Mouse (Mus musculus) layer of hippocampus, postnatal 36 days (tissue): ENCODE results near the gene Olfr1100. TPM values are rescaled to one million over a fixed set of nuclear protein-coding genes. Genes with fewer than 3 reads are reported as not detected.

Experiments used
- DNase-seq, 2 experiments: peaks; one replicate each; pipeline ENCODE4 v3.0.0; 2022
- total RNA-seq, 2 experiments: library from RNA; stranded (reverse); gene quantifications; 2 replicates each; pipeline ENCODE4 v1.2.3; 2021

The Olfr1100 gene
- not detected for total RNA-seq

DNA sequence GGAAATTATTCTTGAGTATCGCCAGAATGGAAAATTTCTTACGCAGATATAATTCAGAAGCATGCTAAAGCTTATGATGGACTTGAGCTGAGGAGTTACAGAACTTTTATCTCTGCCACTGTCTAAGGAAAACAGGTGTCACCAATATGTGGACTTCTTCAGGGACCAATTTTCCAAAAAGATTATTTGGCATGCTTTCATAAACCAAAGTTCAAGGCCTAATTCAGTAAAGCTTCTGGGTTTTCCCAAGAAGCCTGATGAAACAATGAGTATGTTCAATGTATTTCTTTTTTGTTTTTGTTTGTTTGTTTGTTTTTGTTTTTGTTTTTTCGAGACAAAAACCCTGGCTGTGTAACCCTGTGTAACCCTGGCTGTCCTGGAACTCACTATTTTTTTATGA is at the start of gene Olfr1100:
TSS of gene Olfr1100 (minus strand) at position 101 of the 400 bp plus-strand sequence.
- no peak for DNase-seq

DNA sequence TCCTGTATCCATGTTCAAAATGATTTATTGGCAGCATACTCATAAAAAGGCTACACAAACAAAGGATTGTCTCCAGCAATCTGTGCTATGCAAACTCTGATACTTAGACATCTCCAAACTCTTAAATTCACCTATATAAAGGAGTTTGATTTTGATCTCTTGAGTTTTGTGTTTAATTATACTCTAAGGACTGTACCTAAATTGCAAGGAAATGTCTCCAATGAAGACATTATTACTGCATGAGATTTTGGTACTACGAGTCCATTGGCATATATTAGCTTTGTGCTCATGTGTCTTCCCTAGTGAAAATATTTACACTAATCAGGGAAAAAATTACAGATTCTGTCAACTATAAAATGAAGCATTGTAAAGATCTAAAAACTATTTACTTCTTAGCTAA is 47.2 kb upstream of the Olfr1100 start, which contains the start of gene Olfr1104:
TSS of gene Olfr1104 (minus strand) at position 101 of the 400 bp plus-strand sequence.
- DNase-seq, result no peak

DNA sequence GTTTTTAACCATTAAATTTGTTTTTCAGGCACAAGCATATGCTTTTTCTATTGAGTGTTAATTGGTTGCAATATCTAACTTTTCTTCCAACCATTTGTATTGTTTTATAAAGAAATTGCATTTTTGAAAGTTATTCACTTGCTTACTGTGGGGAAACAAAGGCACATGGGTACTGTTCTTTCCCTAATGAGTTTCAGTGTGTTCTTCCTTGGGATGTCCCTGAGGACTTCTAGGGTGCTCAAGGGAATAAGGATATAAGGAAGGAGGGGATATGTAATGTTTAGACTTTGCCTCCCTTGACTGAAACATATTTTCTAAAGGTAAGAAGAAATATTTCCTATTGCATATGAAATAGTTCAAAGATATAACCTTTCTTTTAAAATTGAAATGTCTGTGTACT is 18.3 kb upstream of the Olfr1100 start, which contains the start of gene Olfr1102:
TSS of gene Olfr1102 (plus strand) at position 301 of the 400 bp plus-strand sequence.
- no peak for DNase-seq

DNA sequence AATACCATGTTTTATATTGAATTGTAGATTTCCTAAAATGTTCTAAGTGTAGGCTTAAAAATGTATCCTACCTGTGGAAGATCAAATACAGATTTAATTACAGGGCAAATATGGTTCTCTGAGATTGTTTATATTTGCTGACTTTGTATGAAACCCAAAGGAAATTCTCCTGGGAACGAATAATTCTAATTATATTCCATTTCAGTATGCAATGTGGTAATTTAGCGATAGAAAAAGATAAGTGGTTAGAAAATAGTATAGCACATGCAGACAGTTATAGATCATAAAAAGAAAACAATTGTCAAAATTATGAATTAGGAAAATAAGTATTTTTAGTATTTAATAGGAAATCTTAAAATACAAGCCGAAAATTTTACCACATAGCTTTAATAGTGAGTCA is 11.4 kb upstream of the Olfr1100 start, which contains the start of gene Olfr1101:
TSS of gene Olfr1101 (minus strand) at position 101 of the 400 bp plus-strand sequence.
- no peak for DNase-seq

DNA sequence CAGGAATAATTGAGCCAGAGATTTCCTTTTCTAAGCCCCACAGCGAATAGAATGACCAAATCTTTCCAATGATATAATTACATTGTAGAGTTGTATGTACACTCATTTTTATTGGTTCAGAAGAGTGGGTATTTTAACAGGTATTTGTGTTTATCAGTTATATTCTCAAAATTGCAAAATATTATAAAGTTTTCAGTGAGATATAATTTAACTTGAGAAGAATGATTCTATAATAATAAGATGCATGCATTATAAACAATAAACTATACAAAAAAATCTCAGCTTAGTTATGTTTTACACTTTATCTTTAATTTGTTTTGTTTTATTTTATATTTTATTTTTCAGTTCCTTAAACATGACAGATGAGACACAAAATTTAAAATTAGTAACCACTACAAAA is 19.2 kb downstream of the Olfr1100 start, which contains the start of gene Olfr1099:
TSS of gene Olfr1099 (minus strand) at position 101 of the 400 bp plus-strand sequence.
- DNase-seq, result no peak

DNA sequence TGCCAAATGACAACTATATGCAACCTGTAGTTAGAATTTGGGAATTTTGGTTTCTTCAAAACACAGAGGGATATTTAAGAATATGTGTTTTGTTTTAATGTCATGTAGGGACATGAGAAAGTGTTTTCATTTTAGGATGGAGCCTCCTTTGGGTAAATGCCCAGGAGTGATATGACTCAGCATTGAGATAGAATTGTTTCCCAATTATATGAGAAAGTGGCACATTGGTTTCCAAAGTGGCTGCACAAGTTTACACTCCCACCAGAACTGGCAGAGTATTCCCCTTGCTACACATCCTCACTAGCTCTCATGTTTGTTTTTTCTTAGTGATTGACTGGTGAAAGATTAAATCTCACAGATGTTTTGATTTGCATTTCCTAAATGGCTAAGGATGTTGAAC is 53.2 kb downstream of the Olfr1100 start:
- DNase-seq, result no peak

Other genes with a start within 250 kb of the Olfr1100 start
- gene Olfr1089, start 246.3 kb downstream of the Olfr1100 start, total RNA-seq, result not detected
- not detected for gene Olfr1090, start 221.0 kb downstream of the Olfr1100 start, total RNA-seq
- gene Olfr1093, start 197.5 kb downstream of the Olfr1100 start, total RNA-seq, result not detected
- not detected for gene Olfr141, start 169.9 kb downstream of the Olfr1100 start, total RNA-seq
- gene Olfr1094, start 155.3 kb downstream of the Olfr1100 start, total RNA-seq, result not detected
- gene Olfr1095, start 128.3 kb downstream of the Olfr1100 start, total RNA-seq, result not detected
- gene Gm13723, start 105.2 kb downstream of the Olfr1100 start, total RNA-seq, result not detected
- not detected for gene Olfr1097, start 87.7 kb downstream of the Olfr1100 start, total RNA-seq
- not detected for gene Olfr1098, start 55.4 kb downstream of the Olfr1100 start, total RNA-seq
- gene Olfr1099, start 19.3 kb downstream of the Olfr1100 start, total RNA-seq, result not detected
- gene Olfr1101, start 11.3 kb upstream of the Olfr1100 start, total RNA-seq, result not detected
- gene Olfr1102, start 18.4 kb upstream of the Olfr1100 start, total RNA-seq, result not detected
- not detected for gene Olfr1104, start 47.1 kb upstream of the Olfr1100 start, total RNA-seq
- not detected for gene Olfr1105, start 56.6 kb upstream of the Olfr1100 start, total RNA-seq
- gene Olfr1106, start 72.3 kb upstream of the Olfr1100 start, total RNA-seq, result not detected
- gene Olfr1107, start 95.9 kb upstream of the Olfr1100 start, total RNA-seq, result not detected
- gene Olfr1109, start 116.1 kb upstream of the Olfr1100 start, total RNA-seq, result not detected
- gene Olfr259, start 134.6 kb upstream of the Olfr1100 start, total RNA-seq, result not detected
- not detected for gene Olfr1110, start 160.3 kb upstream of the Olfr1100 start, total RNA-seq
- not detected for gene Olfr1111, start 172.7 kb upstream of the Olfr1100 start, total RNA-seq
- not detected for gene Olfr1112, start 207.8 kb upstream of the Olfr1100 start, total RNA-seq
- not detected for gene Olfr1113, start 229.0 kb upstream of the Olfr1100 start, total RNA-seq